Mouse (Mus musculus) intestine, embryonic 16.5 days (tissue): ENCODE results near the gene Phgr1. TPM values are rescaled to one million over a fixed set of nuclear protein-coding genes. Genes with fewer than 3 reads are reported as not detected.

Experiments used
- ATAC-seq: fragments of 200-750 bp; cut with Nextera tagmentation; 2 replicates; pipeline ENCODE4 v1.8.0; 2017; ENCODE audit warnings: moderate TSS enrichment, moderate library complexity
- H3K27ac ChIP-seq: fragments of 300-500 bp; sonication (generic); 2 replicates; pipeline ENCODE4 v1.5.1; 2014; ENCODE audit warnings: mild to moderate bottlenecking, low read length
- H3K27me3 ChIP-seq: fragments of 300-500 bp; sonication (generic); replicated peaks from 2 replicates; pipeline ENCODE4 v1.6.1; 2014; ENCODE audit warnings: low read length, control low read depth, mixed read lengths; ENCODE audit not compliant: control insufficient read depth, insufficient read depth
- H3K36me3 ChIP-seq: fragments of 300-500 bp; sonication (generic); 2 replicates; pipeline ENCODE4 v1.6.1; 2014; ENCODE audit warnings: low read length, control low read depth; ENCODE audit not compliant: control insufficient read depth, insufficient read depth
- H3K4me1 ChIP-seq: fragments of 300-500 bp; sonication (generic); 2 replicates; pipeline ENCODE4 v1.6.1; 2014; ENCODE audit warnings: low read length, control low read depth, mixed read lengths; ENCODE audit not compliant: control insufficient read depth, insufficient read depth
- H3K4me2 ChIP-seq: fragments of 300-500 bp; sonication (generic); 2 replicates; pipeline ENCODE4 v1.6.1; 2014; ENCODE audit warnings: low read depth, low read length, control low read depth
- H3K4me3 ChIP-seq: fragments of 300-500 bp; sonication (generic); 2 replicates; pipeline ENCODE4 v1.5.1; 2014; ENCODE audit warnings: mild to moderate bottlenecking, low read length
- H3K9ac ChIP-seq: fragments of 300-500 bp; sonication (generic); 2 replicates; pipeline ENCODE4 v1.6.1; 2014; ENCODE audit warnings: low read depth, low read length
- H3K9me3 ChIP-seq: fragments of 300-500 bp; sonication (generic); 2 replicates; pipeline ENCODE4 v1.6.1; 2016; ENCODE audit warnings: low read length, control low read depth; ENCODE audit not compliant: control insufficient read depth
- WGBS: fragments of 180-500 bp; shearing (Covaris S2); extraction: QIAGEN DNeasy Blood & Tissue Kit; methylation state at CpG from one replicate; pipeline ENCODE4 v1.1.7; 2014; 5-methylcytosine and 5-hydroxymethylcytosine counted together
- polyA plus RNA-seq: library from polyadenylated mRNA; unstranded; fragments of >200 nt; fragmentation: Nextera tagmentation; extraction: Ambion mirVana; gene quantifications from 2 replicates; pipeline ENCODE4 v1.2.1, GENCODE M21; 2015

Phgr1 gene
- polyA plus RNA-seq, 1 experiment from 2014 or later, result 66.9 TPM

GRCm38 (mm10) chr2:118774536-118774935 is 2.0 kb downstream of the Phgr1 start:
- peak; percentile 56 for ATAC-seq
- H3K9ac ChIP-seq, result no peak overlapping the region
- H3K27me3 ChIP-seq, result no peaks in the 10 kb centered on the region
- H3K27ac ChIP-seq, result peak overlapping the region; percentile 63
- H3K36me3 ChIP-seq, result no peaks in the 10 kb centered on the region; the same call in 1 of the 2 replicates
- H3K4me1 ChIP-seq, result peaks cover 17% of the 10 kb centered on the region
- H3K4me2 ChIP-seq, result peak overlapping the region; percentile 32; the same call in 1 of the 2 replicates
- no peak overlapping the region for H3K4me3 ChIP-seq
- 65% methylated on average over 2 of the region's 2 CpGs for WGBS
- no peaks in the 10 kb centered on the region for H3K9me3 ChIP-seq

- Histone ChIP-seq H3K9me3 (no peaks in the 10 kb centered on the region), H3K27me3 (no peaks in the 10 kb centered on the region), H3K36me3 (no peaks in the 10 kb centered on the region; the same call in 1 of the 2 replicates), H3K4me2 (no peak overlapping the region), H3K9ac (no peak overlapping the region), H3K4me3 (no peak overlapping the region), H3K27ac (no peak overlapping the region), H3K4me1 (peaks cover 20% of the 10 kb centered on the region)
- no peak for ATAC-seq
- 62% methylated on average over 1 of the region's 1 CpGs for WGBS
Measured at GRCm38 (mm10) chr2:118775396-118775795, 2.8 kb downstream of the Phgr1 start.

- Histone ChIP-seq H3K9ac (0 out of 2 replicates have a peak overlapping the region, but pooled peaks have one; percentile 24), H3K9me3 (no peaks in the 10 kb centered on the region), H3K4me1 (peaks cover 20% of the 10 kb centered on the region), H3K27ac (no peak overlapping the region), H3K36me3 (no peaks in the 10 kb centered on the region; the same call in 1 of the 2 replicates), H3K4me3 (no peak overlapping the region), H3K4me2 (no peak overlapping the region), H3K27me3 (no peaks in the 10 kb centered on the region)
- WGBS, result 84% methylated on average over 3 of the region's 4 CpGs
- no peak for ATAC-seq
Measured at GRCm38 (mm10) chr2:118775846-118776245, 3.3 kb downstream of the Phgr1 start.

- no peak overlapping the region for H3K27ac ChIP-seq
- H3K9me3 ChIP-seq, result no peaks in the 10 kb centered on the region
- H3K4me1 ChIP-seq, result peaks cover 20% of the 10 kb centered on the region
- no peaks in the 10 kb centered on the region for H3K27me3 ChIP-seq
- H3K9ac ChIP-seq, result 0 out of 2 replicates have a peak overlapping the region, but pooled peaks have one; percentile 24
- WGBS, result 74% methylated on average over 2 of the region's 2 CpGs
- no peak overlapping the region for H3K4me3 ChIP-seq
- H3K4me2 ChIP-seq, result no peak overlapping the region
- ATAC-seq, result no peak
- no peaks in the 10 kb centered on the region; the same call in 1 of the 2 replicates for H3K36me3 ChIP-seq
Measured at GRCm38 (mm10) chr2:118776295-118776694, 3.7 kb downstream of the Phgr1 start.

GRCm38 (mm10) chr2:118778418-118778817 is 5.8 kb downstream of the Phgr1 start:
- Histone ChIP-seq H3K9me3 (no peaks in the 10 kb centered on the region), H3K4me1 (peaks cover 20% of the 10 kb centered on the region), H3K27me3 (no peaks in the 10 kb centered on the region), H3K9ac (no peak overlapping the region), H3K4me2 (no peak overlapping the region), H3K27ac (no peak overlapping the region), H3K36me3 (no peaks in the 10 kb centered on the region; the same call in 1 of the 2 replicates), H3K4me3 (no peak overlapping the region)
- no peak for ATAC-seq
- 74% methylated on average over 4 of the region's 4 CpGs for WGBS

- H3K4me1 ChIP-seq, result peaks cover 19% of the 10 kb centered on the region
- H3K27me3 ChIP-seq, result no peaks in the 10 kb centered on the region
- H3K9ac ChIP-seq, result peak overlapping the region; percentile 20; the same call in 1 of the 2 replicates
- no peak overlapping the region for H3K27ac ChIP-seq
- ATAC-seq, result no peak
- peak overlapping the region; percentile 62 for H3K4me2 ChIP-seq
- H3K4me3 ChIP-seq, result peak overlapping the region; percentile 41
- 12% methylated on average over 10 of the region's 10 CpGs for WGBS
- no peaks in the 10 kb centered on the region for H3K9me3 ChIP-seq
- H3K36me3 ChIP-seq, result no peaks in the 10 kb centered on the region
Measured at GRCm38 (mm10) chr2:118779065-118779464, 6.5 kb downstream of the Phgr1 start.

- Histone ChIP-seq H3K27me3 (no peaks in the 10 kb centered on the region), H3K9ac (peak within 1 kb of the TSS; percentile 20; the same call in 1 of the 2 replicates), H3K27ac (no peak within 1 kb of the TSS), H3K4me2 (peak within 1 kb of the TSS; percentile 62), H3K4me3 (peak within 1 kb of the TSS; percentile 41), H3K36me3 (no peaks in the 10 kb centered on the region), H3K4me1 (peaks cover 14% of the 10 kb centered on the region), H3K9me3 (no peaks in the 10 kb centered on the region)
- WGBS, result 10% methylated on average over 39 of the region's 39 CpGs
- peak; percentile 78 for ATAC-seq
Measured at GRCm38 (mm10) chr2:118779504-118780480, 7.2 kb downstream of the Phgr1 start, which contains the start of gene Disp2. Gene Disp2 (plus strand): TSS chr2:118779719.

- no peaks in the 10 kb centered on the region for H3K36me3 ChIP-seq
- H3K9me3 ChIP-seq, result no peaks in the 10 kb centered on the region
- H3K4me3 ChIP-seq, result no peak overlapping the region
- no peak overlapping the region for H3K9ac ChIP-seq
- H3K4me2 ChIP-seq, result no peak overlapping the region
- H3K27ac ChIP-seq, result no peak overlapping the region
- H3K27me3 ChIP-seq, result no peaks in the 10 kb centered on the region
- WGBS, result 50% methylated on average over 1 of the region's 1 CpGs
- no peak for ATAC-seq
- H3K4me1 ChIP-seq, result peaks cover 7% of the 10 kb centered on the region
Measured at GRCm38 (mm10) chr2:118781115-118781514, 8.5 kb downstream of the Phgr1 start.

GRCm38 (mm10) chr2:118782303-118782702 is 9.7 kb downstream of the Phgr1 start:
- H3K36me3 ChIP-seq, result no peaks in the 10 kb centered on the region
- H3K4me1 ChIP-seq, result peaks cover 5% of the 10 kb centered on the region
- no peak overlapping the region for H3K9ac ChIP-seq
- H3K27me3 ChIP-seq, result no peaks in the 10 kb centered on the region
- no peak overlapping the region for H3K27ac ChIP-seq
- no peaks in the 10 kb centered on the region for H3K9me3 ChIP-seq
- no peak overlapping the region for H3K4me3 ChIP-seq
- 48% methylated on average over 4 of the region's 4 CpGs for whole genome bisulfite sequencing
- H3K4me2 ChIP-seq, result no peak overlapping the region
- ATAC-seq, result peak; percentile 38; the same call in 1 of the 2 replicates
